Mouse (Mus musculus): ENCODE measurements around the gene Tmem50b.

DNA sequence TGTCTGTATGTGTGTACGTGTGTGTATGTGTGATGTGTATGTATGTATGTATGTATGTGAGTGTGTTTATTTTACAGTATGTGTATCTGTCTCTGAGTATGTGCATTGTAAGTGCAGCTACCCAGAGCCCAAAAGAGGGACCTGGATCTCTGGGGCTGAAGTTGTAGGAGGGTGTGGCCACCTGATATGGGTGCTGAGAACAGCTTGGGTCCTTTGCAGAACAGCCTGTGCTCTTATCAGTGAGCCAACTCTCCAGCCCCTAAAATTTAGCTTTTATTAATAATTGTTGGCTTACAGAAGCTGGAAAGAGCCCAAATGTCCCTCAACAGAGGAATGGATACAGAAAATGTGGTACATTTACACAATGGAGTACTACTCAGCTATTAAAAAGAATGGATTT is 54.0 kb downstream of the Tmem50b start:
- TF ChIP-seq CTCF (IDR thresholded peaks at IDR 0.05; ENCODE audit: borderline replicate concordance, insufficient read depth, low read depth, low read length) (no peak), POLR2A (IDR thresholded peaks at IDR 0.05; ENCODE audit: borderline replicate concordance, insufficient read depth, low read length) (no peak)

All from cerebellum, adult 2 months (tissue).